Mouse (Mus musculus) Patski (cell line): ENCODE measurements at regions not wholly inside any gene's neighbourhood (a gene's known extent, or its start where the extent isn't known, plus 50 kb on each side); places are given as distances from the start of the nearest gene placed in this dataset.

Experiments
- ATAC-seq: fragments of 100-300 bp; one replicate; pipeline ENCODE4 v1.8.0; 2021
- CTCF ChIA-PET: fragments of 350-600 bp; sonication (Branson Sonifier 250); formaldehyde crosslinking; loops from one replicate; lab custom pipeline; 2022; ENCODE audit warnings: inconsistent platforms; lab: Charles Lee
- POLR2A ChIA-PET: fragments of 350-600 bp; sonication (Branson Sonifier 250); formaldehyde crosslinking; loops from one replicate; lab custom pipeline; 2022; ENCODE audit warnings: antibody characterized with exemption, inconsistent platforms; lab: Charles Lee
- DNase-seq: peaks from one replicate; pipeline ENCODE4 v3.0.0-alpha.2; 2011; ENCODE audit warnings: low read depth, low spot score
- H3K27me3 ChIP-seq: fragments of 371-371 bp; one replicate; pipeline ENCODE4 v1.5.1; 2021
- CTCF ChIP-seq: fragments of 100-300 bp; IDR thresholded peaks from one replicate; pipeline ENCODE4 v1.5.1; 2021
- in situ Hi-C: fragments of 300-500 bp; cut with MboI; formaldehyde crosslinking; loops from 3 replicates; pipeline ENCODE4 v1.11.1; 2018; ENCODE audit warnings: low pct_unique_long_range_greater_than_20kb, mixed read lengths

GRCm38 (mm10) chr6:52079501-52079900, 67.2 kb upstream of the Skap2 start:
- H3K27me3 ChIP-seq: no peaks in the 10 kb centered on the region
- in situ Hi-C loops: no loop called here
- ChIA-PET POLR2A (no interaction called here), CTCF (no interaction called here)
- no peak for TF ChIP-seq CTCF
- no peak for ATAC-seq
- DNase-seq: no peak

GRCm38 (mm10) chr6:52078530-52079340, 66.4 kb upstream of the Skap2 start:
- CTCF ChIA-PET: interaction anchor here (1.4 kb wide), 1 partner anchor 11 kb away, joined by 4 read pairs; no protein-coding TSS in a partner anchor
- POLR2A ChIA-PET: no interaction called here
- no peak for TF ChIP-seq CTCF
- in situ Hi-C loops: no loop called here
- ATAC-seq (no peak), DNase-seq (no peak)
- H3K27me3 ChIP-seq: no peaks in the 10 kb centered on the region

- in situ Hi-C loops: no loop called here
- no peak for ATAC-seq
- CTCF ChIA-PET: no interaction called here
- peak; percentile 56 for DNase-seq
- H3K27me3 ChIP-seq: no peaks in the 10 kb centered on the region
- POLR2A ChIA-PET: no interaction called here
- no peak for TF ChIP-seq CTCF
These were observed 64.0 kb upstream of the Skap2 start for GRCm38 (mm10) chr6:52076179-52076932.

GRCm38 (mm10) chr6:52074904-52075303, 62.6 kb upstream of the Skap2 start:
- in situ Hi-C loops: no loop called here
- POLR2A ChIA-PET: interaction anchor here (0.6 kb wide), 1 partner anchor 383 kb away, joined by 3 read pairs; no protein-coding TSS in a partner anchor
- ATAC-seq: no peak

GRCm38 (mm10) chr6:52067151-52067550, 54.8 kb upstream of the Skap2 start:
- DNase-seq (no peak), ATAC-seq (no peak)
- H3K27me3 ChIP-seq: no peaks in the 10 kb centered on the region
- ChIA-PET POLR2A (no interaction called here), CTCF (interaction anchor here (1.0 to 1.5 kb wide), 2 partner anchors 35 to 51 kb away, joined by 3 to 4 read pairs; no protein-coding TSS in a partner anchor)
- in situ Hi-C loops: no loop called here
- no peak for TF ChIP-seq CTCF

More at GRCm38 (mm10) chr6:52074904-52075303, 62.6 kb upstream of the Skap2 start:
- H3K27me3 ChIP-seq: no peaks in the 10 kb centered on the region
- DNase-seq: no peak
- TF ChIP-seq CTCF: no peak
- CTCF ChIA-PET: interaction anchor here (1.3 kb wide), 1 partner anchor 10 kb away, joined by 4 read pairs; no protein-coding TSS in a partner anchor

GRCm38 (mm10) chr6:52065652-52066051, 53.3 kb upstream of the Skap2 start:
- POLR2A ChIA-PET: interaction anchor here (0.7 kb wide), 1 partner anchor 94 kb away, joined by 3 read pairs; no protein-coding TSS in a partner anchor
- TF ChIP-seq CTCF: no peak
- DNase-seq: no peak
- H3K27me3 ChIP-seq: no peaks in the 10 kb centered on the region
- CTCF ChIA-PET: no interaction called here
- in situ Hi-C loops: no loop called here
- no peak for ATAC-seq

- no peak for ATAC-seq
- POLR2A ChIA-PET: no interaction called here
- CTCF ChIA-PET: interaction anchor here (1.4 kb wide), 1 partner anchor 50 kb away, joined by 3 read pairs; no protein-coding TSS in a partner anchor
- no peak for TF ChIP-seq CTCF
- no peak for DNase-seq
- in situ Hi-C loops: no loop called here
- no peaks in the 10 kb centered on the region for H3K27me3 ChIP-seq
These were observed 52.0 kb upstream of the Skap2 start for GRCm38 (mm10) chr6:52064176-52065015.
